Mouse (Mus musculus): ENCODE measurements around the gene Dlx2.

DNA sequence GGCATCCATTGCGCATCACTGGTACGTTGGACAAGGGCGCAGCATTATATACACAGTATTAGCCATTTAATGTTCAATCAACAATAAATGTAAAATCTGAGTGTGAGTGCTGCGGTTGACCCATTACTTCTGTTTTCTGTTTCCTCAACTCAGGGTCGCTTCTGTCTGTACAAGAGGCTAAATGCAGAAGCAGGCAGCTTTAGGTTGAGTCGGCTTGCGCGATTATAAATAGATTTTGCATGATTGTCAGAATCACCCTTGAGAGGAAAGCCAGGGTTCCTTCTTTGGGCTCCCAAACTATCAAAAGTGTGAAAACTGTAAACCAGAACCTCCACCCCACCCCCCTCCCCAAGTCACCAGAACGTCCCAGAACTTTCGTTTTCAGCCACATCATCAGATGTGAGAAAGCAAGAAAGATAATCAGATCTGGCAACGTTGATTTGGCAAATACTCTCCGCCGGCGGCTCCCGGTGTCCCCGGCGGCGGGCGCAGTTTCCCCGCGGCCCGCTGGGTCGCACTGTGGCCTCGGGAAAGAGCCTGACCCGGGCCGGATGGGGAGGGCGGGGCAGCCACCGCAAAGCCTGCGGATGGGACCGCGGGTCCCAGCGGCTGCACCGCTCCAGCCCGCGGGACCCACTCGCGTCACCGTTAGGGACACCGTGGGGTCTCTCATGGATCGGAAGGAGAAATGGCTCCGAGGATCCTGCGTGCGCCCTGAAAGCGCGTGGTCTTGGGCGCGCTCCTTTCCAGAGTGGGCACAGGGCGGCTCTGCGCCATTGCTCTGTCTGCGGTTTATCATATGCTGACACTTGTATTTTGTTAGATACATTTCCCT is 34.3 kb upstream of the Dlx2 start:
- TF ChIP-seq CTCF (conservative IDR thresholded peaks at IDR 0.05; ENCODE audit: insufficient read depth, insufficient read length, low read depth, low read length), result peak; percentile 48; the same call in 1 of the 2 replicates
- TF ChIP-seq POLR2A (IDR thresholded peaks at IDR 0.05; ENCODE audit: low read depth, low read length), result no peak
